Mouse (Mus musculus): Measurements from ENCODE around the gene A230050P20Rik. TPM values are rescaled to one million over a fixed set of nuclear protein-coding genes. Genes with fewer than 3 reads are reported as not detected.

Gene A230050P20Rik
- polyA plus RNA-seq, 1 experiment, result 82.8 TPM

GRCm38 (mm10) chr9:20873521-20873920, 5.1 kb downstream of the A230050P20Rik start:
- 90% methylated on average over 12 of the region's 12 CpGs for WGBS
- H3K4me3 ChIP-seq (ENCODE audit: extremely low read depth, insufficient read depth, insufficient read length), result no peak overlapping the region
- H3K27ac ChIP-seq (ENCODE audit: insufficient read depth, low read length), result no peak overlapping the region
- DNase-seq (ENCODE audit: low read depth in 1 of 2, low spot score in 2 of 2), result no peak
- TF ChIP-seq CTCF (IDR thresholded peaks at IDR 0.05; ENCODE audit: extremely low read depth, insufficient read depth, insufficient read length, insufficient replicate concordance) (no peak), POLR2A (IDR thresholded peaks at IDR 0.05; ENCODE audit: low read depth, low read length) (no peak)
- peaks cover 12% of the 10 kb centered on the region for H3K36me3 ChIP-seq (ENCODE audit: control insufficient read depth, insufficient read depth, low read length)
- no peaks in the 10 kb centered on the region for H3K27me3 ChIP-seq (ENCODE audit: control insufficient read depth, insufficient read depth, low read length)
- peaks cover 5% of the 10 kb centered on the region; the same call in 1 of the 2 replicates for H3K4me1 ChIP-seq (ENCODE audit: control insufficient read depth, insufficient read depth, insufficient read length)

- Histone ChIP-seq H3K36me3 (ENCODE audit: control insufficient read depth, insufficient read depth, low read length) (peaks cover 11% of the 10 kb centered on the region), H3K4me3 (ENCODE audit: extremely low read depth, insufficient read depth, insufficient read length) (no peak overlapping the region), H3K4me1 (ENCODE audit: control insufficient read depth, insufficient read depth, insufficient read length) (peaks cover 4% of the 10 kb centered on the region; the same call in 1 of the 2 replicates), H3K27me3 (ENCODE audit: control insufficient read depth, insufficient read depth, low read length) (no peaks in the 10 kb centered on the region), H3K27ac (ENCODE audit: insufficient read depth, low read length) (no peak overlapping the region)
- WGBS, result 87% methylated on average over 23 of the region's 23 CpGs
- TF ChIP-seq POLR2A (IDR thresholded peaks at IDR 0.05; ENCODE audit: low read depth, low read length), result no peak
- no peak for TF ChIP-seq CTCF (IDR thresholded peaks at IDR 0.05; ENCODE audit: extremely low read depth, insufficient read depth, insufficient read length, insufficient replicate concordance)
- DNase-seq (ENCODE audit: low read depth in 1 of 2, low spot score in 2 of 2), result no peak
Measured at GRCm38 (mm10) chr9:20875021-20875790, 6.8 kb downstream of the A230050P20Rik start.

GRCm38 (mm10) chr9:20876318-20877117, 8.1 kb downstream of the A230050P20Rik start:
- TF ChIP-seq CTCF (IDR thresholded peaks at IDR 0.05; ENCODE audit: extremely low read depth, insufficient read depth, insufficient read length, insufficient replicate concordance) (no peak), POLR2A (IDR thresholded peaks at IDR 0.05; ENCODE audit: low read depth, low read length) (no peak)
- no peaks in the 10 kb centered on the region for H3K27me3 ChIP-seq (ENCODE audit: control insufficient read depth, insufficient read depth, low read length)
- 80% methylated on average over 9 of the region's 9 CpGs for WGBS
- H3K27ac ChIP-seq (ENCODE audit: insufficient read depth, low read length), result no peak overlapping the region
- peaks cover 9% of the 10 kb centered on the region for H3K36me3 ChIP-seq (ENCODE audit: control insufficient read depth, insufficient read depth, low read length)
- H3K4me1 ChIP-seq (ENCODE audit: control insufficient read depth, insufficient read depth, insufficient read length), result 0 out of 2 replicates have a peak, but pooled peaks cover 4% of the 10 kb centered on the region
- no peak for DNase-seq (ENCODE audit: low read depth in 1 of 2, low spot score in 2 of 2)
- no peak overlapping the region for H3K4me3 ChIP-seq (ENCODE audit: extremely low read depth, insufficient read depth, insufficient read length)

- WGBS, result 33% methylated on average over 14 of the region's 14 CpGs
- H3K27ac ChIP-seq (ENCODE audit: insufficient read depth, low read length), result peak overlapping the region; percentile 22
- DNase-seq (ENCODE audit: low read depth in 1 of 2, low spot score in 2 of 2), result no peak
- H3K4me1 ChIP-seq (ENCODE audit: control insufficient read depth, insufficient read depth, insufficient read length), result 0 out of 2 replicates have a peak, but pooled peaks cover 4% of the 10 kb centered on the region
- peak overlapping the region; percentile 44; the same call in 1 of the 2 replicates for H3K4me3 ChIP-seq (ENCODE audit: extremely low read depth, insufficient read depth, insufficient read length)
- TF ChIP-seq POLR2A (IDR thresholded peaks at IDR 0.05; ENCODE audit: low read depth, low read length) (no peak; the same call in 1 of the 2 replicates), CTCF (IDR thresholded peaks at IDR 0.05; ENCODE audit: extremely low read depth, insufficient read depth, insufficient read length, insufficient replicate concordance) (no peak)
- no peaks in the 10 kb centered on the region for H3K27me3 ChIP-seq (ENCODE audit: control insufficient read depth, insufficient read depth, low read length)
- H3K36me3 ChIP-seq (ENCODE audit: control insufficient read depth, insufficient read depth, low read length), result peaks cover 9% of the 10 kb centered on the region
Measured at GRCm38 (mm10) chr9:20877118-20878040, 8.9 kb downstream of the A230050P20Rik start.

- 0 out of 2 replicates have a peak, but pooled peaks cover 4% of the 10 kb centered on the region for H3K4me1 ChIP-seq (ENCODE audit: control insufficient read depth, insufficient read depth, insufficient read length)
- no peaks in the 10 kb centered on the region for H3K27me3 ChIP-seq (ENCODE audit: control insufficient read depth, insufficient read depth, low read length)
- peaks cover 5% of the 10 kb centered on the region for H3K36me3 ChIP-seq (ENCODE audit: control insufficient read depth, insufficient read depth, low read length)
- peak; percentile 97 to 99 for DNase-seq (ENCODE audit: low read depth in 1 of 2, low spot score in 2 of 2)
- TF ChIP-seq POLR2A (IDR thresholded peaks at IDR 0.05; ENCODE audit: low read depth, low read length), result peak; percentile 29
- TF ChIP-seq CTCF (IDR thresholded peaks at IDR 0.05; ENCODE audit: extremely low read depth, insufficient read depth, insufficient read length, insufficient replicate concordance), result peak; percentile 68; the same call in 1 of the 2 replicates
- peak overlapping the region; percentile 61 for H3K4me3 ChIP-seq (ENCODE audit: extremely low read depth, insufficient read depth, insufficient read length)
- WGBS, result under 1% methylated on average over 69 of the region's 69 CpGs
- peak overlapping the region; percentile 91 for H3K27ac ChIP-seq (ENCODE audit: insufficient read depth, low read length)
Measured at GRCm38 (mm10) chr9:20878041-20878709, 9.7 kb downstream of the A230050P20Rik start.
